ENCODE assay signal across 16 mouse cellular contexts in the genomic region with DNA sequence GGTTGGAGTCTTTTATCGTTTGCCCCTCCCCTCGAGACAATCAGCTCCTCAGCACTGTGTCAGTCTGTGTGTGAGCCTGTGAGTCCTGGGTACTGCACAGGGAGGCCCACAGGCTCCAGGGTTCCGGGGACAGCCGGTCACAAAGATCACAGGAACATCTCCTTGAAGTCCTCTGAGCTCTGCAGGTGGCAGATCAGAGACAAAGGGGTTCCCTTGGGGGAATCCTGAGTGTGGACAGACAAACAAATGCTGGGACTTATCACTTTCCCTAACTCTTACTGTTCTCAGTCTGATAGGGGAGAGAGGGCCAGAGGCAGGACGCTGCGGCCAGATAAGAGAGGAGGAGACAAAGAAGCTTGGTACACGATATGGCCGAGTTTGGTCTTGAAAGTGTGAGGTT.
A peak's percentile ranks its signal among the peaks of the same experiment; 100 is the strongest.
DNase-seq lines count a peak whose midpoint lies in the region; ATAC-seq lines count a peak whose summit lies in the region.
"Had no signal": no experiment of that assay in that cellular context is flagged by ENCODE, and none has a peak within 500 bp of the region (broad histone marks: within the 10 kb centered on the region; RNA-seq: fewer than 3 reads in every experiment).

No protein-coding gene starts in this region.

- no peaks in the 10 kb centered on the region for H3K9me3 ChIP-seq in erythroblast, embryonic 14.5 days (ENCODE audit: control insufficient read depth, low read length)
- H3K9me3 ChIP-seq in midbrain, embryonic 10.5 days (replicated peaks) = no peaks in the 10 kb centered on the region
- no peaks in the 10 kb centered on the region for H3K9me3 ChIP-seq in midbrain, embryonic 13.5 days
- no peaks in the 10 kb centered on the region for H3K9me3 ChIP-seq in liver, embryonic 11.5 days (ENCODE audit: control insufficient read depth, low read length)
- H3K9me3 ChIP-seq: forebrain, embryonic 12.5 days; hindbrain, embryonic 13.5 days had no signal

- H3K36me3 ChIP-seq in erythroblast, embryonic 14.5 days (ENCODE audit: control insufficient read depth) = no peaks in the 10 kb centered on the region
- H3K36me3 ChIP-seq in midbrain, embryonic 10.5 days = no peaks in the 10 kb centered on the region
- no peaks in the 10 kb centered on the region for H3K36me3 ChIP-seq in midbrain, embryonic 13.5 days
- no peaks in the 10 kb centered on the region for H3K36me3 ChIP-seq in liver, embryonic 11.5 days (ENCODE audit: control insufficient read depth, insufficient read depth, low read length)
- H3K36me3 ChIP-seq: forebrain, embryonic 12.5 days; hindbrain, embryonic 13.5 days had no signal

- peak; percentile 16 for DNase-seq in midbrain, embryonic 10.5 days (ENCODE audit: low spot score)
- DNase-seq in liver, embryonic 11.5 days (ENCODE audit: low spot score) = peak; percentile 61
- DNase-seq in ovary, postnatal 36 days (ENCODE audit: low spot score) = no peak
- no peak for DNase-seq in B cell, adult 2 months
- DNase-seq in lung, postnatal 36 days = no peak
- DNase-seq: adrenal gland, postnatal 25 days; kidney, adult 2 months; kidney, postnatal 36 days had no signal

- H3K27me3 ChIP-seq in erythroblast, embryonic 14.5 days (ENCODE audit: control insufficient read depth) = no peaks in the 10 kb centered on the region; the same call in 1 of the 2 replicates
- H3K27me3 ChIP-seq in midbrain, embryonic 10.5 days (ENCODE audit: low read depth, poor library complexity, severe bottlenecking) = no peaks in the 10 kb centered on the region
- H3K27me3 ChIP-seq in midbrain, embryonic 13.5 days = no peaks in the 10 kb centered on the region
- no peaks in the 10 kb centered on the region for H3K27me3 ChIP-seq in liver, embryonic 11.5 days (replicated peaks; ENCODE audit: control insufficient read depth, insufficient read depth, low read length)
- H3K27me3 ChIP-seq: forebrain, embryonic 12.5 days; hindbrain, embryonic 13.5 days had no signal

- no peak overlapping the region for H3K27ac ChIP-seq in midbrain, embryonic 10.5 days (replicated peaks)
- no peak overlapping the region for H3K27ac ChIP-seq in midbrain, embryonic 13.5 days
- H3K27ac ChIP-seq in liver, embryonic 11.5 days (ENCODE audit: low read depth, low read length) = peak overlapping the region; percentile 67
- H3K27ac ChIP-seq: forebrain, embryonic 12.5 days; hindbrain, embryonic 13.5 days had no signal

- H3K9ac ChIP-seq in midbrain, embryonic 13.5 days (replicated peaks) = no peak overlapping the region
- peak overlapping the region; percentile 20; the same call in 1 of the 2 replicates for H3K9ac ChIP-seq in liver, embryonic 11.5 days (ENCODE audit: low read depth, low read length)
- H3K9ac ChIP-seq: forebrain, embryonic 12.5 days; hindbrain, embryonic 13.5 days had no signal

- peak overlapping the region; percentile 6 for H3K4me3 ChIP-seq in erythroblast, embryonic 14.5 days (replicated peaks)
- no peak overlapping the region for H3K4me3 ChIP-seq in midbrain, embryonic 10.5 days
- H3K4me3 ChIP-seq in midbrain, embryonic 13.5 days (replicated peaks) = no peak overlapping the region
- no peak overlapping the region for H3K4me3 ChIP-seq in liver, embryonic 11.5 days (ENCODE audit: low read depth, low read length)
- H3K4me3 ChIP-seq: forebrain, embryonic 12.5 days; hindbrain, embryonic 13.5 days; myocyte had no signal

- ATAC-seq in erythroblast, adult 5-6 weeks (replicated peaks; ENCODE audit: low FRiP score, poor library complexity, severe bottlenecking) = no peak
- no peak for ATAC-seq in midbrain, embryonic 13.5 days
- peak; percentile 95 for ATAC-seq in liver, embryonic 11.5 days (replicated peaks; ENCODE audit: low FRiP score)
- ATAC-seq: lung, postnatal 0 days had no signal

- 18% methylated on average over 8 of the region's 8 CpGs for WGBS in midbrain, embryonic 10.5 days
- 15% methylated on average over 8 of the region's 8 CpGs for WGBS in midbrain, embryonic 13.5 days
- WGBS in liver, embryonic 11.5 days = 5% methylated on average over 8 of the region's 8 CpGs

- H3K4me1 ChIP-seq in erythroblast, embryonic 14.5 days (ENCODE audit: control insufficient read depth) = peaks cover 43% of the 10 kb centered on the region
- peaks cover 16% of the 10 kb centered on the region for H3K4me1 ChIP-seq in midbrain, embryonic 10.5 days
- no peaks in the 10 kb centered on the region for H3K4me1 ChIP-seq in midbrain, embryonic 13.5 days (replicated peaks)
- H3K4me1 ChIP-seq in liver, embryonic 11.5 days (replicated peaks; ENCODE audit: control insufficient read depth, insufficient read depth, low read length) = peaks cover 24% of the 10 kb centered on the region
- H3K4me1 ChIP-seq: hindbrain, embryonic 13.5 days had no signal

- no peak overlapping the region for H3K4me2 ChIP-seq in midbrain, embryonic 13.5 days (replicated peaks)
- peak overlapping the region; percentile 49 for H3K4me2 ChIP-seq in liver, embryonic 11.5 days
- H3K4me2 ChIP-seq: forebrain, embryonic 12.5 days; hindbrain, embryonic 13.5 days; midbrain, embryonic 11.5 days had no signal

Comparison
In these comparisons a context has a peak if more than half of its experiments do, and no peak if none do; other contexts are left out.
1. DNase-seq: peak in midbrain, embryonic 10.5 days (single experiment) and liver, embryonic 11.5 days (single experiment); none in ovary, postnatal 36 days (single experiment), B cell, adult 2 months (0 of 2) and lung, postnatal 36 days (single experiment).